Mouse (Mus musculus): ENCODE data around the gene Mta1. TPM values are rescaled to one million over a fixed set of nuclear protein-coding genes. Genes with fewer than 3 reads are reported as not detected.

Mta1 gene
- polyA plus RNA-seq, 1 experiment from 2014 or later: 16.3 TPM

GRCm38 (mm10) chr12:113137260-113138213 is 39.5 kb downstream of the Mta1 start:
- H3K36me3 ChIP-seq: peaks cover 54% of the 10 kb centered on the region
- H3K9ac ChIP-seq: no peak overlapping the region
- H3K27me3 ChIP-seq: no peaks in the 10 kb centered on the region
- no peak for ATAC-seq (ENCODE audit: low FRiP score, low read depth)
- H3K27ac ChIP-seq (replicated peaks): no peak overlapping the region
- no peak overlapping the region for H3K4me2 ChIP-seq
- WGBS: 88% methylated on average over 18 of the region's 18 CpGs
- no peak overlapping the region for H3K4me3 ChIP-seq
- H3K9me3 ChIP-seq: no peaks in the 10 kb centered on the region
- H3K4me1 ChIP-seq (replicated peaks): peaks cover 36% of the 10 kb centered on the region

GRCm38 (mm10) chr12:113138291-113138690 is 40.2 kb downstream of the Mta1 start:
- Histone ChIP-seq H3K4me1 (replicated peaks) (peaks cover 44% of the 10 kb centered on the region), H3K9ac (no peak overlapping the region), H3K27ac (replicated peaks) (no peak overlapping the region; the same call in 1 of the 2 replicates), H3K27me3 (no peaks in the 10 kb centered on the region), H3K4me3 (no peak overlapping the region), H3K36me3 (peaks cover 47% of the 10 kb centered on the region), H3K9me3 (no peaks in the 10 kb centered on the region), H3K4me2 (no peak overlapping the region)
- ATAC-seq (ENCODE audit: low FRiP score, low read depth): no peak
- WGBS: 77% methylated on average over 6 of the region's 6 CpGs

- ATAC-seq (ENCODE audit: low FRiP score, low read depth): peak; percentile 0; the same call in 1 of the 2 replicates
- peak overlapping the region; percentile 73 for H3K4me3 ChIP-seq
- WGBS: 30% methylated on average over 11 of the region's 11 CpGs
- H3K27ac ChIP-seq (replicated peaks): peak overlapping the region; percentile 77
- peak overlapping the region; percentile 81; the same call in 1 of the 2 replicates for H3K9ac ChIP-seq
- no peaks in the 10 kb centered on the region for H3K27me3 ChIP-seq
- peaks cover 48% of the 10 kb centered on the region for H3K4me1 ChIP-seq (replicated peaks)
- H3K36me3 ChIP-seq: peaks cover 42% of the 10 kb centered on the region
- no peaks in the 10 kb centered on the region for H3K9me3 ChIP-seq
- peak overlapping the region; percentile 58 for H3K4me2 ChIP-seq
Observed at GRCm38 (mm10) chr12:113138901-113139864, 41.1 kb downstream of the Mta1 start.

- Histone ChIP-seq H3K4me3 (peak within 1 kb of the TSS; percentile 73), H3K9ac (peak within 1 kb of the TSS; percentile 81), H3K27ac (replicated peaks) (peak within 1 kb of the TSS; percentile 77), H3K9me3 (no peaks in the 10 kb centered on the region), H3K4me2 (peak within 1 kb of the TSS; percentile 58), H3K4me1 (replicated peaks) (peaks cover 48% of the 10 kb centered on the region), H3K36me3 (peaks cover 42% of the 10 kb centered on the region), H3K27me3 (no peaks in the 10 kb centered on the region)
- ATAC-seq (ENCODE audit: low FRiP score, low read depth): peak; percentile 88
- under 1% methylated on average over 68 of the region's 68 CpGs for WGBS
Observed at GRCm38 (mm10) chr12:113139908-113140615, 42.0 kb downstream of the Mta1 start, which contains the start of gene Crip2. Gene Crip2 (plus strand): TSS chr12:113140236.

- Histone ChIP-seq H3K9ac (peak overlapping the region; percentile 81), H3K4me1 (replicated peaks) (peaks cover 48% of the 10 kb centered on the region), H3K4me2 (peak overlapping the region; percentile 58), H3K27me3 (no peaks in the 10 kb centered on the region), H3K36me3 (peaks cover 36% of the 10 kb centered on the region), H3K27ac (replicated peaks) (peak overlapping the region; percentile 77), H3K4me3 (peak overlapping the region; percentile 73), H3K9me3 (no peaks in the 10 kb centered on the region)
- 2% methylated on average over 49 of the region's 49 CpGs for WGBS
- no peak; the same call in none of the 2 replicates for ATAC-seq (ENCODE audit: low FRiP score, low read depth)
Observed at GRCm38 (mm10) chr12:113140616-113141411, 42.7 kb downstream of the Mta1 start.

- Histone ChIP-seq H3K27me3 (no peaks in the 10 kb centered on the region), H3K9ac (peak overlapping the region; percentile 81), H3K4me3 (peak overlapping the region; percentile 73), H3K36me3 (peaks cover 29% of the 10 kb centered on the region), H3K4me1 (replicated peaks) (peaks cover 53% of the 10 kb centered on the region), H3K4me2 (peak overlapping the region; percentile 58), H3K9me3 (no peaks in the 10 kb centered on the region), H3K27ac (replicated peaks) (peak overlapping the region; percentile 77)
- whole genome bisulfite sequencing: 24% methylated on average over 8 of the region's 8 CpGs
- ATAC-seq (ENCODE audit: low FRiP score, low read depth): no peak
Observed at GRCm38 (mm10) chr12:113141531-113141973, 43.5 kb downstream of the Mta1 start.

GRCm38 (mm10) chr12:113142021-113142975 is 44.2 kb downstream of the Mta1 start:
- H3K4me1 ChIP-seq (replicated peaks): peaks cover 56% of the 10 kb centered on the region
- peak overlapping the region; percentile 81 for H3K9ac ChIP-seq
- H3K4me3 ChIP-seq: peak overlapping the region; percentile 73
- H3K27ac ChIP-seq (replicated peaks): peak overlapping the region; percentile 77
- 0 out of 2 replicates have a peak, but pooled peaks have one; percentile 7 for ATAC-seq (ENCODE audit: low FRiP score, low read depth)
- H3K9me3 ChIP-seq: no peaks in the 10 kb centered on the region
- peak overlapping the region; percentile 58 for H3K4me2 ChIP-seq
- no peaks in the 10 kb centered on the region for H3K27me3 ChIP-seq
- 17% methylated on average over 15 of the region's 15 CpGs for WGBS
- peaks cover 24% of the 10 kb centered on the region for H3K36me3 ChIP-seq

GRCm38 (mm10) chr12:113143164-113143563 is 45.1 kb downstream of the Mta1 start:
- H3K27ac ChIP-seq (replicated peaks): peak overlapping the region; percentile 77
- WGBS: 68% methylated on average over 7 of the region's 7 CpGs
- H3K9ac ChIP-seq: peak overlapping the region; percentile 81; the same call in 1 of the 2 replicates
- H3K27me3 ChIP-seq: no peaks in the 10 kb centered on the region
- H3K4me2 ChIP-seq: peak overlapping the region; percentile 58
- peaks cover 16% of the 10 kb centered on the region for H3K36me3 ChIP-seq
- peaks cover 64% of the 10 kb centered on the region for H3K4me1 ChIP-seq (replicated peaks)
- ATAC-seq (ENCODE audit: low FRiP score, low read depth): no peak
- H3K9me3 ChIP-seq: no peaks in the 10 kb centered on the region
- H3K4me3 ChIP-seq: peak overlapping the region; percentile 73

GRCm38 (mm10) chr12:113144001-113144756 is 46.1 kb downstream of the Mta1 start:
- no peak overlapping the region for H3K4me2 ChIP-seq
- WGBS: 80% methylated on average over 20 of the region's 20 CpGs
- H3K4me1 ChIP-seq (replicated peaks): peaks cover 60% of the 10 kb centered on the region
- H3K27ac ChIP-seq (replicated peaks): no peak overlapping the region
- H3K27me3 ChIP-seq: no peaks in the 10 kb centered on the region
- no peak overlapping the region for H3K9ac ChIP-seq
- H3K4me3 ChIP-seq: no peak overlapping the region
- H3K36me3 ChIP-seq: peaks cover 14% of the 10 kb centered on the region
- H3K9me3 ChIP-seq: no peaks in the 10 kb centered on the region
- ATAC-seq (ENCODE audit: low FRiP score, low read depth): no peak
